ENCODE assay signal across 8 mouse cellular contexts in genomic region chr6:121184198-121185140, GRCm38 (mm10). TPM values are rescaled to one million over a fixed set of nuclear protein-coding genes. Genes with fewer than 3 reads are reported as not detected.
DNase-seq lines count a peak whose midpoint lies in the region; ATAC-seq and TF ChIP-seq lines count a peak whose summit lies in the region.

No protein-coding gene starts in this region.

- H3K27me3 ChIP-seq in heart, embryonic 10.5 days (ENCODE audit: insufficient read depth, poor library complexity, severe bottlenecking) = no peaks in the 10 kb centered on the region
- no peaks in the 10 kb centered on the region for H3K27me3 ChIP-seq in kidney, embryonic 14.5 days (ENCODE audit: control insufficient read depth, insufficient read depth, low read length)
- no peaks in the 10 kb centered on the region for H3K27me3 ChIP-seq in liver, embryonic 14.5 days (ENCODE audit: control insufficient read depth, insufficient read depth, low read length)

- WGBS in heart, embryonic 10.5 days = 3% methylated on average over 35 of the region's 35 CpGs
- 3% methylated on average over 35 of the region's 35 CpGs for whole genome bisulfite sequencing in kidney, embryonic 14.5 days
- under 1% methylated on average over 35 of the region's 35 CpGs for WGBS in liver, embryonic 14.5 days (ENCODE audit: insufficient replicate concordance)

- H3K9me3 ChIP-seq in heart, embryonic 10.5 days = no peaks in the 10 kb centered on the region
- no peaks in the 10 kb centered on the region for H3K9me3 ChIP-seq in kidney, embryonic 14.5 days (ENCODE audit: control insufficient read depth, low read length)
- H3K9me3 ChIP-seq in liver, embryonic 14.5 days (ENCODE audit: control insufficient read depth, low read length) = no peaks in the 10 kb centered on the region

- H3K27ac ChIP-seq in heart, embryonic 10.5 days = peak overlapping the region; percentile 88
- H3K27ac ChIP-seq in kidney, embryonic 14.5 days (ENCODE audit: low read depth, low read length) = no peak overlapping the region
- H3K27ac ChIP-seq in liver, embryonic 14.5 days = 0 out of 2 replicates have a peak overlapping the region, but pooled peaks have one; percentile 10

- no peak for TF ChIP-seq EP300 in liver, embryonic 14.5 days (IDR thresholded peaks at IDR 0.05; ENCODE audit: low read depth)

- peak overlapping the region; percentile 96 for H3K4me2 ChIP-seq in kidney, embryonic 14.5 days (replicated peaks; ENCODE audit: low read depth, low read length)
- H3K4me2 ChIP-seq in liver, embryonic 14.5 days (ENCODE audit: low read depth) = peak overlapping the region; percentile 100

- peak; percentile 84 for TF ChIP-seq CTCF in liver, embryonic 14.5 days (IDR thresholded peaks at IDR 0.05; ENCODE audit: low read depth)

- peak overlapping the region; percentile 59 for H3K9ac ChIP-seq in kidney, embryonic 14.5 days (ENCODE audit: low read depth, low read length)
- peak overlapping the region; percentile 73 for H3K9ac ChIP-seq in liver, embryonic 14.5 days (replicated peaks)

- peak overlapping the region; percentile 80 for H3K4me3 ChIP-seq in heart, embryonic 10.5 days
- peak overlapping the region; percentile 79 for H3K4me3 ChIP-seq in kidney, embryonic 14.5 days (ENCODE audit: low read length)
- peak overlapping the region; percentile 83 to 84 for H3K4me3 ChIP-seq in liver, embryonic 14.5 days (ENCODE audit: insufficient read depth in 1 of 2, low read depth in 2 of 2, low read length in 2 of 2)

- H3K4me1 ChIP-seq in heart, embryonic 10.5 days = peaks cover 18% of the 10 kb centered on the region
- peaks cover 9% of the 10 kb centered on the region for H3K4me1 ChIP-seq in kidney, embryonic 14.5 days (ENCODE audit: control insufficient read depth, insufficient read depth, low read length)
- peaks cover 0 to 12% of the 10 kb centered on the region in 2 experiments; a peak in 2 of 4 replicates for H3K4me1 ChIP-seq in liver, embryonic 14.5 days (replicated peaks; ENCODE audit: control insufficient read depth in 2 of 2, insufficient read depth in 2 of 2, low read length in 1 of 2)

- H3K36me3 ChIP-seq in heart, embryonic 10.5 days = peaks cover 12% of the 10 kb centered on the region; the same call in 1 of the 2 replicates
- peaks cover 7% of the 10 kb centered on the region; the same call in 1 of the 2 replicates for H3K36me3 ChIP-seq in kidney, embryonic 14.5 days (ENCODE audit: control insufficient read depth, insufficient read depth, low read length)
- no peaks in the 10 kb centered on the region; the same call in 1 of the 2 replicates for H3K36me3 ChIP-seq in liver, embryonic 14.5 days (replicated peaks; ENCODE audit: control insufficient read depth, insufficient read depth, low read depth)

- peak; percentile 78 for DNase-seq in CD4-positive helper T cell, adult 2 months (ENCODE audit: low read depth, low spot score)
- DNase-seq in adipocyte (ENCODE audit: low spot score) = peak; percentile 85
- DNase-seq in embryo, embryonic 11 days = peak; percentile 77
- DNase-seq in heart, embryonic 10.5 days (ENCODE audit: low spot score) = peak; percentile 82
- peak; percentile 61 to 63 (median 63) for DNase-seq in liver, embryonic 14.5 days (ENCODE audit: low read depth in 3 of 3, low spot score in 3 of 3)
- DNase-seq in natural killer cell, adult 2 months (ENCODE audit: low spot score in 2 of 2) = peak; percentile 46 to 57
- DNase-seq in testis, postnatal 14 days (ENCODE audit: low spot score) = peak; percentile 46

- peak; percentile 74 for ATAC-seq in kidney, embryonic 14.5 days (ENCODE audit: low FRiP score, low TSS enrichment)
- peak; percentile 79 for ATAC-seq in liver, embryonic 14.5 days (ENCODE audit: insufficient read depth)

RNA-seq across cellular contexts. Expression of gene Pex26, which starts 1.0 kb away (rescaled TPM):
- 5.1 and 6.6 TPM in 2 replicates for polyA plus RNA-seq in heart, embryonic 10.5 days (2016; fragmentation: Nextera tagmentation; extraction: Ambion mirVana)
- 6.3 and 8.4 TPM in 2 replicates for polyA plus RNA-seq in kidney, embryonic 14.5 days (2014; fragmentation: Nextera tagmentation; extraction: Ambion mirVana)
- 3.2 and 3.3 TPM in 2 replicates for polyA plus RNA-seq in liver, embryonic 14.5 days (2012; rRNA removed)
- polyA plus RNA-seq in liver, embryonic 14.5 days (2014; fragmentation: Nextera tagmentation; extraction: Ambion mirVana) = 2.2 and 2.4 TPM in 2 replicates

RNA-seq across cellular contexts. Expression of gene Tuba8, which starts 26.0 kb away (rescaled TPM):
- 0.95 and 2.3 TPM in 2 replicates for polyA plus RNA-seq in heart, embryonic 10.5 days (2016; fragmentation: Nextera tagmentation; extraction: Ambion mirVana)
- polyA plus RNA-seq in kidney, embryonic 14.5 days (2014; fragmentation: Nextera tagmentation; extraction: Ambion mirVana) = 0.18 and 0.30 TPM in 2 replicates
- 1.1 and 1.2 TPM in 2 replicates for polyA plus RNA-seq in liver, embryonic 14.5 days (2012; rRNA removed)
- 5.1 and 6.0 TPM in 2 replicates for polyA plus RNA-seq in liver, embryonic 14.5 days (2014; fragmentation: Nextera tagmentation; extraction: Ambion mirVana)

RNA-seq across cellular contexts. Expression of gene Mical3, which starts 53.7 kb away (rescaled TPM):
- 25.8 and 37.3 TPM in 2 replicates for polyA plus RNA-seq in heart, embryonic 10.5 days (2016; fragmentation: Nextera tagmentation; extraction: Ambion mirVana)
- polyA plus RNA-seq in kidney, embryonic 14.5 days (2014; fragmentation: Nextera tagmentation; extraction: Ambion mirVana) = 16.7 and 20.0 TPM in 2 replicates
- polyA plus RNA-seq in liver, embryonic 14.5 days (2012; rRNA removed) = 6.0 and 8.1 TPM in 2 replicates
- 9.4 and 12.8 TPM in 2 replicates for polyA plus RNA-seq in liver, embryonic 14.5 days (2014; fragmentation: Nextera tagmentation; extraction: Ambion mirVana)
